Mouse (Mus musculus) neural tube, embryonic 13.5 days (tissue): ENCODE measurements around the gene Ttc41. TPM values are rescaled to one million over a fixed set of nuclear protein-coding genes. Genes with fewer than 3 reads are reported as not detected.

ENCODE experiments used
- ATAC-seq: fragments of 200-750 bp; cut with Nextera tagmentation; 2 replicates; pipeline ENCODE4 v1.8.0; 2017; ENCODE audit warnings: low read depth, mild to moderate bottlenecking, moderate TSS enrichment, moderate library complexity
- H3K27ac ChIP-seq: fragments of 300-500 bp; sonication (generic); replicated peaks from 2 replicates; pipeline ENCODE4 v1.5.1; 2015; ENCODE audit warnings: moderate library complexity, mild to moderate bottlenecking, inconsistent platforms
- H3K27me3 ChIP-seq: fragments of 300-500 bp; sonication (generic); 2 replicates; pipeline ENCODE4 v1.6.1; 2015; ENCODE audit warnings: mild to moderate bottlenecking, inconsistent platforms
- H3K36me3 ChIP-seq: fragments of 300-500 bp; sonication (generic); 2 replicates; pipeline ENCODE4 v1.6.1; 2015; ENCODE audit warnings: mild to moderate bottlenecking, inconsistent platforms
- H3K4me1 ChIP-seq: fragments of 300-500 bp; sonication (generic); replicated peaks from 2 replicates; pipeline ENCODE4 v1.6.1; 2015; ENCODE audit warnings: inconsistent platforms
- H3K4me2 ChIP-seq: fragments of 300-500 bp; sonication (generic); 2 replicates; pipeline ENCODE4 v1.6.1; 2015; ENCODE audit warnings: inconsistent platforms, mild to moderate bottlenecking, moderate library complexity
- H3K4me3 ChIP-seq: fragments of 300-500 bp; sonication (generic); 2 replicates; pipeline ENCODE4 v1.5.1; 2015; ENCODE audit warnings: mild to moderate bottlenecking, inconsistent platforms
- H3K9ac ChIP-seq: fragments of 300-500 bp; sonication (generic); 2 replicates; pipeline ENCODE4 v1.6.1; 2015; ENCODE audit warnings: moderate library complexity, mild to moderate bottlenecking, inconsistent platforms
- H3K9me3 ChIP-seq: fragments of 300-500 bp; sonication (generic); 2 replicates; pipeline ENCODE4 v1.6.1; 2016; ENCODE audit warnings: inconsistent platforms
- WGBS: fragments of 180-500 bp; shearing (Covaris S2); methylation state at CpG from one replicate; pipeline ENCODE4 v1.1.7; 2015; 5-methylcytosine and 5-hydroxymethylcytosine counted together
- polyA plus RNA-seq: library from polyadenylated mRNA; unstranded; fragments of >200 nt; fragmentation: Nextera tagmentation; extraction: Ambion mirVana; gene quantifications from 2 replicates; pipeline ENCODE4 v1.2.1, GENCODE M21; 2015

The Ttc41 gene
- polyA plus RNA-seq, 1 experiment from 2014 or later: 2.4 TPM

DNA sequence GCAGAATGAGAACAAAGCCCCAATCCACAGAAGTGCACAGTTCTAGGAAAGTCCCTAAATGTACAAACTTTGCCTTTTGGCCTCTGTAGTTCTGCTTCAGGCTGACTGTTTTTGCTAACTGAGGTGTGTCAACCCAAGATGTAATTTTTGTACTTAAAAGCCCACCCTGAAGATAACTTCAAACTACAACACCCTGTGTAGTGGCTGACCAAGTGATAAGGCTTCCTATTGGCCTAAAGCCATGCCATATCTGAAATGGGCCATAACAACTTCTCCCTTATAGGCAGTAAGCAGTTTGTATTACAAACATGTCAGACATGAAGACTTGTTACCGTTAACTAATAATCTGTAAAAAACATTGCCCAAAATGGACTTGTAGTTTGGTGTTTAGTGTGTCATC, 52.1 kb downstream of the Ttc41 start:
- Histone ChIP-seq H3K4me3 (no peak overlapping the region), H3K9me3 (no peaks in the 10 kb centered on the region), H3K27ac (no peak overlapping the region), H3K4me2 (no peak overlapping the region), H3K4me1 (peaks cover 9% of the 10 kb centered on the region; the same call in 1 of the 2 replicates), H3K27me3 (no peaks in the 10 kb centered on the region), H3K9ac (no peak overlapping the region), H3K36me3 (no peaks in the 10 kb centered on the region)
- ATAC-seq: no peak
- WGBS: 93% methylated on average over 1 of the region's 1 CpGs

DNA sequence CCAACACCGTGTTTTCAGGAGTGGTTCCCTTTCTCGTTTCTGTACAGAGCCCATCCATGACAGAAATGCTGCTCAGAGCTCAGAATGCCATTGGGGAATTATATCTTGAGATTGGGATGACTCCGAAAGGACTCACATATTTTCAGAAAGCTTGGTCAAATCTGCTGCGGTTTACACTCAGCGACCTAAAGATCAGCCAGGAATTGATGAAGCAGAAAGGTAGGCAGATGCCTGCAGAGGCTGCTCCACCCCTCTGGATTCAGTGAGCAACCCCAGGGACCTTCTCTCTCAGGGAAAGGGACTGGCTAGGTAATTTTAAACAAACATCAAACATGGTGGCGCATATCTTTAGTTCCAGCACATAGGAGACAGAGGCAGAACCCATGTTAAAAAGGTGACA, 52.6 kb downstream of the Ttc41 start:
- Histone ChIP-seq H3K4me3 (no peak overlapping the region), H3K27ac (no peak overlapping the region), H3K9ac (no peak overlapping the region), H3K9me3 (no peaks in the 10 kb centered on the region), H3K36me3 (no peaks in the 10 kb centered on the region), H3K27me3 (no peaks in the 10 kb centered on the region), H3K4me2 (no peak overlapping the region), H3K4me1 (peaks cover 9% of the 10 kb centered on the region; the same call in 1 of the 2 replicates)
- ATAC-seq: no peak
- WGBS: 87% methylated on average over 6 of the region's 6 CpGs

DNA sequence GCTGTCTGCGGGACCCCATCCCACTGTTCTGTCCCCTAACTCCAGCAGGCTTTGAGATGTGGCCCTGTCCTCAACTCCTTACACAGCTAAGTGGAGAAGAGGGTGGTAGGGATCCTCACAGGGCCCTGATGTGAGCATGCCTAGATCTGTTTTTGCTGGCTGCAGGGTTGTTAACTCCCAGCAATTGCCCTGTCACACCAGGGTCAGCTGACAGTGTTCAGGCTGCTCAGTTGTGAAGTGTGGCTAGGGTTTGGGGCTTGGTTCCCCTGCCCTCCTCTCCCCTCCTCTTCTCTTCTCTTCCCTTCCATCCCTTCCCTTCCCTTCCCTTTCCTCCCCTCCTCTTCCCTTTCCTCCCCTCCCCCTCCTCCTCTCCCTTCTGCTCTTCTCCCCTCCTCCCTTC, 55.6 kb downstream of the Ttc41 start:
- Histone ChIP-seq H3K27ac (peak overlapping the region; percentile 59; the same call in 1 of the 2 replicates), H3K9ac (no peak overlapping the region), H3K27me3 (no peaks in the 10 kb centered on the region), H3K4me2 (no peak overlapping the region), H3K4me3 (no peak overlapping the region), H3K9me3 (no peaks in the 10 kb centered on the region), H3K4me1 (peaks cover 9% of the 10 kb centered on the region; the same call in 1 of the 2 replicates), H3K36me3 (no peaks in the 10 kb centered on the region)
- peak; percentile 52; the same call in 1 of the 2 replicates for ATAC-seq
- WGBS: 20% methylated on average over 1 of the region's 1 CpGs

DNA sequence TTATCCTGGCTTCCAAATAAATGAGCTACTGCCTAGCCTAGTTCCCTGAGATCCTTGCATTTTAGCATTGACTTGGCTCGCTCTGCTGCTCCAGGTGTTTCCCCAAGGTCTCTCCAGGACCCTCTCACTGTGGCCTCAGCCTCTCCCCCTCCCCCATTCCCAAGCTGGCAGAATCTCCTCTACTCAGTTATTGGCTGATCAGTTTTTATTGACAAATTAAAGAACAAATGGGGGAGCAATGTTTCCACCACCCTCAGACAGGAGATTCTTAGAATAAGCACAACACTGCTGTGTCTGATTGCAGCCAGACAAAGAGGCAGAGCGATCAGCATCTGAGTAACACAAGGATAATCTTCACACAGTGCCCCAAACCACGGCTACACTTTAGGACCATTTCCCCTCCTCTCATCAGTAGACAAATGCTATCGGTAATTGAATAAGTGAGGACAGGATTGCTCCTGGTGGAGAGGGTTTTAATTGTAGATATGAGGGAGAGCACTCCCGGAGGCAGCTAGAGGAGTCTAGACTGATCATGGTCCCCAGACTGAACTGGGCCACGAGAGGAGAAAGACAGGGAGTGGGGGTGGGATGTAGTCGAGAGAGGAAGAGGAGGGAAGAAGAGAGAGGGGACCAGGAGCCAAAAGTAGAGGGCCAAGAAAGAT, 56.2 kb downstream of the Ttc41 start:
- WGBS: 25% methylated on average over 7 of the region's 7 CpGs
- ATAC-seq: peak; percentile 76
- Histone ChIP-seq H3K4me2 (no peak overlapping the region), H3K9ac (0 out of 2 replicates have a peak overlapping the region, but pooled peaks have one; percentile 22), H3K36me3 (no peaks in the 10 kb centered on the region), H3K27me3 (no peaks in the 10 kb centered on the region), H3K4me3 (no peak overlapping the region), H3K27ac (peak overlapping the region; percentile 59; the same call in 1 of the 2 replicates), H3K4me1 (peaks cover 9% of the 10 kb centered on the region; the same call in 1 of the 2 replicates), H3K9me3 (no peaks in the 10 kb centered on the region)

DNA sequence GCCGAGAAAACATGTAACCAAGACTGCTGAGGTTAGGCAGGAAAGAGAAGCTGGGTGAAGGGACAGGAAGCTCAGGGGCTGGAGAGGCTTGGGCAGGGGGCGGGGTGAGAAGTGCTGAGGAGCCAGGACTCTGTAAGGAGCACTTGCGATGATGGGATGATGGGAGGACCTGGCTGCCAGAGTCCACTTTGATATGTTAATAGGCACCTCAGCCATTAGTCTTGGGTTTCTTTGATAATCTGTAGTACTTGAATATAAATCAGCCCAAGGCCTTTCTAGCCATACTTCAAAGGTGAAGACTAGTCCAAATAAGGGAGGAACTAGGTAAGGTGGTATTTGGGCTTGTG, 56.7 kb downstream of the Ttc41 start:
- WGBS: 56% methylated on average over 3 of the region's 3 CpGs
- no peaks in the 10 kb centered on the region for H3K9me3 ChIP-seq
- H3K27ac ChIP-seq: peak overlapping the region; percentile 59; the same call in 1 of the 2 replicates
- no peaks in the 10 kb centered on the region for H3K27me3 ChIP-seq
- peak; percentile 17; the same call in 1 of the 2 replicates for ATAC-seq
- no peak overlapping the region for H3K9ac ChIP-seq
- peaks cover 9% of the 10 kb centered on the region; the same call in 1 of the 2 replicates for H3K4me1 ChIP-seq
- H3K4me2 ChIP-seq: no peak overlapping the region
- H3K4me3 ChIP-seq: no peak overlapping the region
- no peaks in the 10 kb centered on the region for H3K36me3 ChIP-seq

DNA sequence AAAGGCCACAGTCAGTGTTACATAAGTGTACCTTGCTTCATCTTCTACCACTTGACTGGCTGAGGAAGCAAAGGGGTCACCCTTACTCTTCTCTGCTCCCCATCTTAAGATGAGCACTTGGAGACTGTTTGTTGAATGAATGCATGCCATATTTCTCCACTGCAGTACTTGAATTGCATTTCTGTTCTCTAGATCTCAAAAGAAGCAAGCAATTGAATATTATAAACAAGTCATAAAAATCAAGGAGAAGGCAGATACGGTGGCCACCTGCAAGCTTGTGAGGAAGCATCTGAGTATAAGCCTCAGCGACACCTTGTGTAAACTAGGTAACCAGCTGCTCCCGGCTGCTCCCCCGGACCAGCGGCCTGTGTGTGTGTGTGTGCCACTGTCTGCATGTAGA, 58.1 kb downstream of the Ttc41 start, which contains the start of gene Gm49358:
Gene Gm49358 (plus strand): TSS at position 301 of the 400 bp plus-strand sequence.
- no peak within 1 kb of the TSS for H3K4me3 ChIP-seq
- H3K27ac ChIP-seq: no peak within 1 kb of the TSS
- H3K4me2 ChIP-seq: no peak within 1 kb of the TSS
- 92% methylated on average over 5 of the region's 5 CpGs for WGBS
- H3K9ac ChIP-seq: no peak within 1 kb of the TSS
- no peak for ATAC-seq
- H3K4me1 ChIP-seq: peaks cover 9% of the 10 kb centered on the region; the same call in 1 of the 2 replicates
- H3K36me3 ChIP-seq: no peaks in the 10 kb centered on the region
- no peaks in the 10 kb centered on the region for H3K9me3 ChIP-seq
- H3K27me3 ChIP-seq: no peaks in the 10 kb centered on the region

DNA sequence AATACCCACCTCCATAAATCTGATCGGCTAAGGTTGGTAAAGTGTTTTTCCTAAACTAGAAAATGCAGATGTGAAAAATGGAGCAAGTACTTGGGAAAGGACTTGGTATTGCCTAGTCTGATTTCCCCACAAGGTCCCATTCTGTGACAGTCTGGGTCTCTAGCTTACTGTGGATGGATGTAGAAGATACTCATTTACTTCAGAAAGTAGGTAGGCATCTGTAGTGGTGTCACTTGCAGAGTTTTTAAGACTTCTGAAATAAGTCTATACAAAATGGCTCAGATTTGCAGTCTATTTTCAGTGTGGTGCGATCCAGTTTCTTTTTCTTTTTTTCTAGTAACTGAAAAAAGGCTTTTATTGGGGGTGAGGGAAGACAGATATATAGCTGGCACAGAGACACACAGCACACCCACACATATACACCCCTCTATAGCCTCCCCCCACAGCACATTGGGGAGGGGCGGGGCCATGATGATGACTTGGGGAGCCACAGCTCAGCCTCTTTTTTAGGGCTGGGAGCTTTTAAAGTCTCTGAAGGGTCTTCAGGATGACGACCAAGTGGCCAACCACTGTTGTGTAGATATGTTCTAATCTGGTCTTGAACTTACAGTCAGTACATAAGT, 59.8 kb downstream of the Ttc41 start:
- 93% methylated on average over 4 of the region's 4 CpGs for WGBS
- H3K4me2 ChIP-seq: no peak overlapping the region

DNA sequence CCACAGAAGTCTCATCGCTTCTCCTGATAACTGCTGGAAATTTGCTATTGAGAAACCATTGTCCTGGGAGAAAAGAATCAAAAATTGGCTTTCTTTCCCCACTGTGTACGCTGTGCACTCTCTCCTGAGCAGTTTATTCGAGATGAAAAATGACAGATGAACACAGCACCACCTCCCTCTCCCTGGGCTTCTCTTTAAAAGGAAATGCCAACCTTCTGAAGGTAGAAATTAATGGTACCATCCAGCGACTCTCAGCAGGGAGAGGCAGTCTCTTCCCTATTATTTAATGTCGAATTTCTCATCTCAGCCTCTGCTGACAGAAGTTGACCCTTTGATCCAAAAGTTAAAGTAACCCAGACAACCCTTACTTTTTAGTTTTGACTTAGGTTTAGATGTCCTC, 63.6 kb downstream of the Ttc41 start:
- H3K4me1 ChIP-seq: peaks cover 13% of the 10 kb centered on the region
- H3K4me3 ChIP-seq: no peak overlapping the region
- no peak for ATAC-seq
- H3K27ac ChIP-seq: no peak overlapping the region; the same call in 1 of the 2 replicates
- WGBS: 57% methylated on average over 5 of the region's 5 CpGs
- H3K27me3 ChIP-seq: no peaks in the 10 kb centered on the region
- H3K4me2 ChIP-seq: no peak overlapping the region
- no peaks in the 10 kb centered on the region for H3K36me3 ChIP-seq
- no peaks in the 10 kb centered on the region for H3K9me3 ChIP-seq
- no peak overlapping the region for H3K9ac ChIP-seq

More for the DNA sequence above, 59.8 kb downstream of the Ttc41 start:
- no peaks in the 10 kb centered on the region for H3K27me3 ChIP-seq
- H3K9me3 ChIP-seq: no peaks in the 10 kb centered on the region
- H3K4me3 ChIP-seq: no peak overlapping the region
- peaks cover 22% of the 10 kb centered on the region for H3K4me1 ChIP-seq
- H3K9ac ChIP-seq: no peak overlapping the region
- H3K36me3 ChIP-seq: no peaks in the 10 kb centered on the region
- no peak overlapping the region for H3K27ac ChIP-seq
- no peak for ATAC-seq

DNA sequence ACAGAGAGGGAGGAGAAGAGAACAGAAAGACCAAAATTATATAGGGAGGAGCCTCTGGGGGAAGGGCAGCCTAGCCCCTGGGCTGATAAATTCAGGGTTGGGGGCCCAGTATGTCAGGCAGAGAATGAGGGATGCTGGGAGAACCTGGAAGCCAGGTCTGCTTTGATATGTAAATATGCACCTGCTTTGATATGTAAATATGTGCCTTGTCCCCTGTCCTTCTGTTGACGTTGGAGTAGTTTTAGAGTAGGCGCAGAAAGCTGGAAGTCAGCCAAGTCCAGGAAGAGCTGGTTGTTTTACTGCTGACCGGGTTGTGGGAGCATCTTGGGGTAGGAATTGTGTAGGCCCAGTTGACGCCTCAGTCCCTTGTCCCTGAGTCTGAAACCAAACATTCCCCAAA, 64.2 kb downstream of the Ttc41 start:
- H3K4me3 ChIP-seq: no peak overlapping the region
- H3K4me1 ChIP-seq: peaks cover 13% of the 10 kb centered on the region
- peak overlapping the region; percentile 23 for H3K27ac ChIP-seq

DNA sequence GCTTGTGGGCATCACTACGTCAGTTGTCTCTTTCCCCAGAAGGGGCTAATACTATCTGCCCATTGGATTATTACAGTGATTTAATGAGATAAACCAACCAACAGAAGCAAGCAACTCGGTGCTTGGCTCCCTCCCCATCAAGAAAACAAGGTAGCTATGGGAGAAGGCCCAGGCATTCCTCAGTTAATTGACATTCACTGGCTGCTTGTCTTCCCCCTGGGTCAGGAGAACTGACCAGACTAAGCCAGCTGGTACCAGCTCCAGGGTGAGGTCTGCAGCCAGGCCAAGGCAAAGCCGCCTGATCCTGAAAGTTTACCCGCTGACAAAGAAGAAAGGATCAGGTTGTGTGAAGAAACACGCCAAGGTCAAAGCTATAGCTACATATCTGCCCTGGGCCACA, 66.1 kb downstream of the Ttc41 start:
- H3K36me3 ChIP-seq: no peaks in the 10 kb centered on the region

More for the DNA sequence above, 64.2 kb downstream of the Ttc41 start:
- ATAC-seq: peak; percentile 61
- Histone ChIP-seq H3K9me3 (no peaks in the 10 kb centered on the region), H3K9ac (no peak overlapping the region), H3K27me3 (no peaks in the 10 kb centered on the region), H3K36me3 (no peaks in the 10 kb centered on the region), H3K4me2 (no peak overlapping the region)
- WGBS: 16% methylated on average over 4 of the region's 4 CpGs

DNA sequence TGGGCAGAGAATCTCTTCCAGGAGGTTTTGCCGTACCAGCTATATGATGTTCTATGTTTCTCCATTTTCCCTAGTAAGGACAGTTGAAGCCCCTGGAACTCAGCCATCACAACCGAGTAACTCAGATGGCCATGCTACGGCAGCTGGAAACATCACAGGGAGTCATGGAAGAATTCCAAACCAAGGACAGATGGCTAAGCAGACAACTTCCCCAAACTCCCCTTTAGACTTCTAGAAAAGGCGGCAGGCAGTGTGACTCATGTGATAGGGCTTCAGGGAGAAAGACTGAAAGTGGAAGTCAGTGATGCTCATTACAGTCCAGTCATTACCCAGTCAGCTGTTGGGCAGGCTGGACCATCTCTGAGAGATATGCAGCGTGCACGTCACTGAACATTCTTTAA, 66.6 kb downstream of the Ttc41 start:
- Histone ChIP-seq H3K27ac (no peak overlapping the region), H3K27me3 (no peaks in the 10 kb centered on the region), H3K4me2 (no peak overlapping the region), H3K4me3 (no peak overlapping the region), H3K9ac (no peak overlapping the region), H3K4me1 (peaks cover 13% of the 10 kb centered on the region), H3K9me3 (no peaks in the 10 kb centered on the region), H3K36me3 (no peaks in the 10 kb centered on the region)
- ATAC-seq: no peak
- 68% methylated on average over 6 of the region's 6 CpGs for WGBS

More for the DNA sequence above, 66.1 kb downstream of the Ttc41 start:
- H3K9ac ChIP-seq: no peak overlapping the region
- H3K4me3 ChIP-seq: no peak overlapping the region
- no peak for ATAC-seq
- peaks cover 13% of the 10 kb centered on the region for H3K4me1 ChIP-seq
- no peaks in the 10 kb centered on the region for H3K9me3 ChIP-seq
- no peak overlapping the region for H3K27ac ChIP-seq
- H3K4me2 ChIP-seq: no peak overlapping the region
- no peaks in the 10 kb centered on the region for H3K27me3 ChIP-seq
- WGBS: 74% methylated on average over 5 of the region's 5 CpGs

DNA sequence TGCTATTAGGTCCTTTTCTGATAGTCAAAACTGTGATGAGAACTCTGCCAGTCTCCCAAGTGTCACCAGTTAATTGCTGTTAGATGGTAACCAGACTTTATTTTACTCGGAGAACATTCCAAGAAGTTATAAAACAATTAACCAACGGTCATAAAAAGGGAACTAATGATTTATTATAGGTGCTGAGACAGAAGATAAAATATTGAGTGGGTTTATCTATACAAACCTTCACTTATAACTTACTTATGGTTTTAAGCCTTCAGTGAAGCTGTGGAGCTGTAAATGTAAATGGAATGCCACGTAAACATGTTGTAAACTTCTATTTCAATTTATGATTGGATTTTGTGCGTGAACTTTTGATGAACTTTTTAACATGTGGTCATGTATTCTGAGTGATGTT, 67.7 kb downstream of the Ttc41 start:
- Histone ChIP-seq H3K4me1 (peaks cover 19% of the 10 kb centered on the region), H3K27me3 (no peaks in the 10 kb centered on the region), H3K4me2 (no peak overlapping the region), H3K9me3 (no peaks in the 10 kb centered on the region), H3K27ac (no peak overlapping the region), H3K9ac (no peak overlapping the region), H3K4me3 (no peak overlapping the region), H3K36me3 (no peaks in the 10 kb centered on the region)
- ATAC-seq: no peak
- WGBS: 27% methylated on average over 4 of the region's 4 CpGs
